In the genomic region with DNA sequence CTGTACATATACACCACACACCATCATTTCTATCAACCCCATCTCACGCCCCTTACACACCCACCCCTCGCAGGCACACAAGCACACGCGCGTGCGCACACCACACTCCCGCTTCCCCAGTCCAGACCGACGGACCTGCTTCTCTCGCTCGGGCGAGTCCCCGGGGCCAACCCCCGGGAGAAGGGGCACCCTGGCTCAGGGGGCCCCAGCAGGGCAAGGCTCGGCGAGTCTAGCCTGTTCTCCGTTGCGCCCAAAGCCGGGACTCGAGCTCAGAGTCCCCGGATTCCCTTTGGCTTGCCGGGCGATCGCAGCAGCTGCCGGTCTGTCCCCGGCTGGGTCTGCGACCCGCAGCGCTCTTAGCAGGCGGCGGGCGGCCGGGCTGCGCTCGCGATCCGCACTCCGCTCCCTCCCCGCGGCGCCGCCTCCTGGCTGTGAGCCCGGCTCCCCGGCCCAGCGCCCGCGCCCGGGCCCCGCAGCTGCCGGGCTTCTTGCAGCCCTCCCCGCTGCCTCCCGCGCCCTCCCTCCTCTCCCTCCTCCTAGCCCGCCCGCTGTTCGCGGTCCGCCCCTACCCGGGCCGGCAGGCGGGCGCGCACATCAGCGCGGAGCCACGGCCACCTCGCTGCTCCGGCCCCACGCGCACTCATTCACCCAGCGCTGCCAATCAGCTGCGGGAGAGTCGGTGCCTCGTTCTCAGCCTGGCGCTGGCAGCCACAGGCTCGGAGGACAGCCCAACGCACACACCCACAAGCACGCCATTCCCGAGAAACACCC, we compare ENCODE assay signal across 7 mouse cellular contexts. TPM values are rescaled to one million over a fixed set of nuclear protein-coding genes. Genes with fewer than 3 reads are reported as not detected.
DNase-seq lines count a peak whose midpoint lies in the region; ATAC-seq lines count a peak whose summit lies in the region.

A gene (minus strand): TSS at position 697 of the 771 bp plus-strand sequence.

- H3K4me2 ChIP-seq in intestine, embryonic 14.5 days (ENCODE audit: low read length): peak within 1 kb of the TSS; percentile 96

- H3K27ac ChIP-seq in intestine, embryonic 14.5 days (ENCODE audit: low read depth): no peak within 1 kb of the TSS; the same call in 1 of the 2 replicates

- peak within 1 kb of the TSS; percentile 58 for H3K4me3 ChIP-seq in intestine, embryonic 14.5 days (ENCODE audit: low read depth, low read length)

- no peaks in the 10 kb centered on the region for H3K9me3 ChIP-seq in intestine, embryonic 14.5 days (ENCODE audit: control insufficient read depth, low read length)

- ATAC-seq in intestine, embryonic 14.5 days (replicated peaks; ENCODE audit: low FRiP score, low TSS enrichment, low read depth): peak; percentile 77
- ATAC-seq in megakaryocyte-erythroid progenitor cell, adult 5-6 weeks (replicated peaks; ENCODE audit: low FRiP score, low TSS enrichment, poor library complexity, severe bottlenecking): 0 out of 2 replicates have a peak, but pooled peaks have one; percentile 10

- under 1% methylated on average over 72 of the region's 79 CpGs for WGBS in intestine, embryonic 14.5 days

- peak within 1 kb of the TSS; percentile 54 for H3K9ac ChIP-seq in intestine, embryonic 14.5 days (ENCODE audit: low read length)

- H3K4me1 ChIP-seq in intestine, embryonic 14.5 days (replicated peaks; ENCODE audit: control insufficient read depth, insufficient read depth, low read length): no peaks in the 10 kb centered on the region; the same call in 1 of the 2 replicates

- peak; percentile 81 for DNase-seq in adrenal gland, postnatal 14 days
- peak; percentile 41 to 63 for DNase-seq in cerebellum, postnatal 4 days (ENCODE audit: low spot score in 2 of 2)
- peak; percentile 73 for DNase-seq in gastrocnemius, postnatal 10 days
- peak; percentile 78 for DNase-seq in intestine, embryonic 14.5 days (ENCODE audit: low spot score)
- peak; percentile 51 to 74 for DNase-seq in left cerebral cortex, adult 8-10 months (ENCODE audit: low spot score in 2 of 2)
- DNase-seq in right cerebral cortex, postnatal 4 days: peak; percentile 75

- H3K27me3 ChIP-seq in intestine, embryonic 14.5 days (replicated peaks; ENCODE audit: control insufficient read depth, insufficient read depth, low read length): peaks cover 10% of the 10 kb centered on the region; the same call in 1 of the 2 replicates

- no peaks in the 10 kb centered on the region for H3K36me3 ChIP-seq in intestine, embryonic 14.5 days (ENCODE audit: control insufficient read depth, insufficient read depth, low read length)

RNA-seq across cellular contexts. Expression of the gene that starts here (rescaled TPM):
- 4.9 and 5.1 TPM in 2 replicates for total RNA-seq in adrenal gland, postnatal 14 days (2021)
- total RNA-seq in gastrocnemius, postnatal 10 days (2021): 1 to 10 TPM in 1 of 2 experiments, under 1 TPM in 1; 0.78 to 1.2 TPM
- polyA plus RNA-seq in intestine, embryonic 14.5 days (2014; fragmentation: Nextera tagmentation; extraction: Ambion mirVana): 0.52 and 0.78 TPM in 2 replicates
- 1 to 10 TPM; 3.8 to 4.7 (median 4.4) TPM for total RNA-seq in left cerebral cortex, adult 8-10 months (2022)
- total RNA-seq in megakaryocyte-erythroid progenitor cell, adult 5-6 weeks (2014; fragmentation: Nextera tagmentation): not detected in 2 replicates
- total RNA-seq in megakaryocyte-erythroid progenitor cell, adult 5-6 weeks (2017): not detected in 2 replicates

Comparison
In these comparisons a context has a peak if more than half of its experiments do, and no peak if none do; other contexts are left out.
1. Peak in DNase-seq, ATAC-seq, H3K4me3 ChIP-seq, H3K9ac ChIP-seq and H3K4me2 ChIP-seq in intestine, embryonic 14.5 days; RNA of the gene not detected or under 1 TPM.
2. Peak in ATAC-seq in megakaryocyte-erythroid progenitor cell, adult 5-6 weeks; RNA of the gene not detected or under 1 TPM.